In genomic region chr2:152827321-152828010, GRCm38 (mm10) we compare ENCODE assay signal across 7 mouse cellular contexts. TPM values are rescaled to one million over a fixed set of nuclear protein-coding genes. Genes with fewer than 3 reads are reported as not detected.
DNase-seq lines count a peak whose midpoint lies in the region; ATAC-seq and TF ChIP-seq lines count a peak whose summit lies in the region.

No protein-coding gene starts in this region.

- peaks cover 78% of the 10 kb centered on the region for H3K79me2 ChIP-seq in myocyte (ENCODE audit: control insufficient read depth, insufficient read depth)

- peak overlapping the region; percentile 67 for H3K27ac ChIP-seq in embryonic fibroblast, embryonic 13.5 days (ENCODE audit: insufficient read depth, low read length)
- peak overlapping the region; percentile 8; the same call in 1 of the 2 replicates for H3K27ac ChIP-seq in limb, embryonic 12.5 days

- peak overlapping the region; percentile 77 for H3K4me2 ChIP-seq in limb, embryonic 12.5 days
- peak overlapping the region; percentile 78 for H3K4me2 ChIP-seq in myocyte (ENCODE audit: low read depth)

- no peaks in the 10 kb centered on the region for H3K9me3 ChIP-seq in limb, embryonic 12.5 days

- H3K4me1 ChIP-seq in embryonic fibroblast, embryonic 13.5 days (ENCODE audit: control insufficient read depth, insufficient read depth, low read length) = peaks cover 16% of the 10 kb centered on the region
- H3K4me1 ChIP-seq in limb, embryonic 12.5 days (replicated peaks) = peaks cover 59% of the 10 kb centered on the region

- H3K4me3 ChIP-seq in embryonic fibroblast, embryonic 13.5 days (ENCODE audit: insufficient read depth, low read length) = peak overlapping the region; percentile 95
- H3K4me3 ChIP-seq in limb, embryonic 12.5 days (replicated peaks) = peak overlapping the region; percentile 68
- peak overlapping the region; percentile 77 for H3K4me3 ChIP-seq in myocyte

- peaks cover 46% of the 10 kb centered on the region; the same call in 1 of the 2 replicates for H3K36me3 ChIP-seq in limb, embryonic 12.5 days
- peaks cover 9% of the 10 kb centered on the region for H3K36me3 ChIP-seq in myocyte (ENCODE audit: control insufficient read depth, insufficient read depth)

- TF ChIP-seq CTCF in embryonic fibroblast, embryonic 13.5 days (IDR thresholded peaks at IDR 0.05; ENCODE audit: borderline replicate concordance, insufficient read depth, low read length) = no peak

- WGBS in limb, embryonic 12.5 days = 84% methylated on average over 8 of the region's 8 CpGs

- TF ChIP-seq POLR2A in embryonic fibroblast, embryonic 13.5 days (IDR thresholded peaks at IDR 0.05; ENCODE audit: low read depth, low read length) = no peak
- TF ChIP-seq POLR2A in myocyte (IDR thresholded peaks at IDR 0.05; ENCODE audit: insufficient read length, low read depth) = no peak

- no peak overlapping the region for H3ac ChIP-seq in myocyte (ENCODE audit: control insufficient read depth, insufficient read length)

- peak; percentile 1 for DNase-seq in thymus, postnatal 0 days (ENCODE audit: low spot score)
- DNase-seq in thymus, postnatal 14 days = no peak
- no peak for DNase-seq in left cerebral cortex, postnatal 4 days
- DNase-seq in adrenal gland, postnatal 36 days = no peak

- no peak for ATAC-seq in limb, embryonic 12.5 days (ENCODE audit: insufficient number of reproducible peaks, insufficient read depth, low FRiP score, low TSS enrichment, low read depth)

- no peaks in the 10 kb centered on the region for H3K27me3 ChIP-seq in limb, embryonic 12.5 days
- no peaks in the 10 kb centered on the region for H3K27me3 ChIP-seq in myocyte (ENCODE audit: control insufficient read depth, insufficient read depth, insufficient read length)

- H3K9ac ChIP-seq in limb, embryonic 12.5 days (replicated peaks) = no peak overlapping the region

- intact Hi-C loops in left cerebral cortex, postnatal 4 days (cut with DNase I) = loop anchor here (10.0 kb wide), 1 partner anchor 63 kb away; no protein-coding TSS in a partner anchor

TF ChIP-seq in myocyte, 11 proteins besides CTCF, POLR2A, EP300 and RAD21:
- no peak for TF ChIP-seq CEBPB (IDR thresholded peaks at IDR 0.05; ENCODE audit: insufficient read depth, poor library complexity, severe bottlenecking)
- no peak for TF ChIP-seq MAX (IDR thresholded peaks at IDR 0.05; ENCODE audit: low read depth)
- no peak for TF ChIP-seq TCF12 (IDR thresholded peaks at IDR 0.05; ENCODE audit: insufficient read depth, poor library complexity, severe bottlenecking)
- no peak for TF ChIP-seq E2F4 (IDR thresholded peaks at IDR 0.05; ENCODE audit: insufficient read depth)
- no peak for TF ChIP-seq POLR2AphosphoS2 (IDR thresholded peaks at IDR 0.05; ENCODE audit: insufficient read length, low read depth)
- no peak for TF ChIP-seq REST (IDR thresholded peaks at IDR 0.05; ENCODE audit: insufficient read depth, insufficient read length)
- no peak for TF ChIP-seq SRF (IDR thresholded peaks at IDR 0.05; ENCODE audit: control insufficient read depth, insufficient read length, low read depth)
- TF ChIP-seq MYOD1 (IDR thresholded peaks at IDR 0.05; ENCODE audit: control insufficient read depth in 1 of 3, insufficient read length in 2 of 3, low read depth in 2 of 3) = no peak
- TF ChIP-seq MYOG (IDR thresholded peaks at IDR 0.05; ENCODE audit: control insufficient read depth in 1 of 3, insufficient read depth in 1 of 3, insufficient read length in 2 of 3, low read depth in 2 of 3) = no peak
- no peak for TF ChIP-seq USF1 (IDR thresholded peaks at IDR 0.05; ENCODE audit: low read depth)
- TF ChIP-seq TCF3 (IDR thresholded peaks at IDR 0.05; ENCODE audit: insufficient read length, low read depth) = no peak

RNA-seq across cellular contexts. Expression of gene Bcl2l1, which starts 4.1 kb away (rescaled TPM):
- polyA plus RNA-seq in thymus, postnatal 0 days (2015; fragmentation: Nextera tagmentation; extraction: Ambion mirVana) = 178 TPM in 2 replicates
- 51.2 and 71.7 TPM in 2 replicates for polyA plus RNA-seq in embryonic fibroblast, embryonic 13.5 days (2011; ENCODE audit: insufficient read length, low read depth, missing spikeins)
- polyA plus RNA-seq in limb, embryonic 12.5 days (2016; fragmentation: Nextera tagmentation; extraction: Ambion mirVana) = 107 and 110 TPM in 2 replicates
- polyA plus RNA-seq in myocyte (2012; fragmentation: generic; extraction: Trizol) = 57.0 TPM
- 100 to 1,000 TPM; 113 to 116 TPM for total RNA-seq in left cerebral cortex, postnatal 4 days (2021)
- total RNA-seq in adrenal gland, postnatal 36 days (2021) = 10 to 100 TPM; 58.2 to 93.9 TPM

RNA-seq across cellular contexts. Expression of gene Tpx2, which starts 20.3 kb away (rescaled TPM):
- polyA plus RNA-seq in thymus, postnatal 0 days (2015; fragmentation: Nextera tagmentation; extraction: Ambion mirVana) = 72.5 and 81.3 TPM in 2 replicates
- 62.3 and 82.9 TPM in 2 replicates for polyA plus RNA-seq in embryonic fibroblast, embryonic 13.5 days (2011; ENCODE audit: insufficient read length, low read depth, missing spikeins)
- 110 and 114 TPM in 2 replicates for polyA plus RNA-seq in limb, embryonic 12.5 days (2016; fragmentation: Nextera tagmentation; extraction: Ambion mirVana)
- 26.3 TPM for polyA plus RNA-seq in myocyte (2012; fragmentation: generic; extraction: Trizol)
- total RNA-seq in left cerebral cortex, postnatal 4 days (2021) = 10 to 100 TPM in 1 of 2 experiments, 1 to 10 TPM in 1; 9.8 to 11.0 TPM
- total RNA-seq in adrenal gland, postnatal 36 days (2021) = 1 to 10 TPM; 5.1 to 6.2 TPM
